Mouse (Mus musculus) G1E (cell line): ENCODE results near the gene Cry2.

Experiments
- CTCF ChIP-seq: IDR thresholded peaks from 2 replicates; pipeline ENCODE4 v1.5.1; 2012; ENCODE audit warnings: low read depth, low read length, inconsistent platforms, mixed read lengths
- POLR2AphosphoS5 ChIP-seq: IDR thresholded peaks from 2 replicates; pipeline ENCODE4 v1.6.1; 2012; ENCODE audit warnings: low read depth, low read length, inconsistent platforms; ENCODE audit not compliant: insufficient replicate concordance

DNA sequence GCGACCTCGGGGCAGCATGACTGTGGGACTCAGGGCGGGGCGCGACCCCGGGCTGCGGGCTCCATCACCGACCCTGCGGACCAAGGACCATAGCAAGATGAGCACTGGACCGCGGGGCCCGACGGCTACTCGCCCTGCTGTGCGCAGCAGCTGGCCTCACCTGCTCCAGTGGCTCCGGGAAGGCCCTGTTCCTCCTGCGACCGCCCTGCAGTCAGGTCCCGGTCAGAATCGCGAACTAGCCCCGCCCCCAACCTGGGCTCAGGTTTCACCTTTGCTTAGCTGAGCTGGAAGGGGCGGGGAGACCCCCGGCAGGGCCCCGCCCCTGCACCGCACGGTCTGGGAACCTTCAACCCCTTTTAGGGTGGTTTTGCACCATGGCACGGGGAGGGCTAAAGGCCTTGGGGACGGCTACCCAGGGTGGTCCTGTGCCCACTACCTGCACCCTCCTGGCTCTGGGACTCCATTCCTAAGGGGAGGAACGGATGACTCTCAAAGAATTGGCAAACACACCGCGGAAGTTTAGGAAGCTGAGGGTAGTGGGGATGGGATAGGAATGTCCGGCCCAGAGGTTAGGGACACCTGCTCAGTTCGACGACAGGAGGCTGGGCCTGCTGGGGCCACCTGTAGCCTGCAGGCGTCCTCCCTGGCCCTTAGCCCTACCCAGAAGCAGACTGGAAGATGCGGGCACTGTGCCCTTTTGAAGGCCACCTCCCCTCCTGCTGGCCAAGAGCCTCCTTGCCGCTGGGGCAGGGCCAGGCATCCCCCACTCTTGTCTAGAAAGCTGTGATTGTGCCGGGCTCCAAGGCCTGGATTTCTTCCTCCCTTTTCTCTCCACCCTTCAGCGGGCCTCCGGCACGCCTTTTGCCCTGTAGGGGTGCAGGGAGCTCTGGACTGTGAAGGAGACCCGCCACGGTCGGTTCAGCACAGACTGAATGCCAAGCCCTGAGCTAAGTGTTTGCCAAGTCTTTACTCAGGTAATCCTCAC, 62.7 kb downstream of the Cry2 start:
- TF ChIP-seq CTCF (no peak), POLR2AphosphoS5 (no peak)
